Mouse (Mus musculus): ENCODE data around the gene Nck2. TPM values are rescaled to one million over a fixed set of nuclear protein-coding genes. Genes with fewer than 3 reads are reported as not detected.
A peak's percentile ranks its signal among the peaks of the same experiment; 100 is the strongest.

Nck2 gene
- polyA plus RNA-seq, 2 experiments, result 8.4 to 9.0 TPM

DNA sequence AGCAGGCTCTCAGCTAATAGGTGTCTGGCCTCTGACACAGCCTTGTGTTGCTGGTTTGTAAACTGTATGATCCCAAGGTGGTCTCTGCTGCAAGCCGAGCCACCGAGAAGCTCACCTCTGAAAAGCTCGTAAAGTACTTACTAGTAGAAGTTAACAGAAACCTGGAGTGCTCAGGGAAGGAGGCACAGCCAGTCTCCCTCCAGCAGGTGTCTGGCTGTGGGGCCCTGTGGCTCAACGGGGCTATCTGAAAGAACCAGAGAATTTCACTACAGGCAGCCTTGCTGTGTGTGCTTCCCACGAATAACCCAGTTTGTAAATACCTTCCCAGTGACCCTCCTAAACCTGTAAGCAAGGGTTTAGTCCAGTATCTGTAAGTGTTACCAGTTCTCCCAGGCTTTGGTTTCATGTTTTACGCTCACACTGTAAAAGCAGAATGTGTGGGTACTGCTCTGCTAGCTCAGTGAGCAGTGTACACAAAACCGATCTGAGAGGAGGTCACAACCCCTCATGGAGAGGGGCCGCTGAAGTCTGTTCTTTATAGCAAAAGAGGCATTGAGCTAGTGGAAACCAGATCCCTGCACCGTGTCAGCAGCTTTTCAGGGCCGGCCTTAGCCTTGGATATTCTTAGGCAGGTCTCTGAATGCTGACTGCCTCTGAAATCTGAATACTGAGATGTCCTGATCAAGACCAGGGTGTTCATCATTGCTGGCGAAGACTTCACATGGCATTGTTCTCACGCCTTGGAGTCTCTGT, 111.0 kb downstream of the Nck2 start:
- Histone ChIP-seq H3K4me1 (replicated peaks; ENCODE audit: control insufficient read depth in 2 of 2, insufficient read depth in 2 of 2, low read length in 1 of 2) (peaks cover 43 to 55% of the 10 kb centered on the region in 2 experiments), H3K9me3 (ENCODE audit: control insufficient read depth, low read length) (no peaks in the 10 kb centered on the region), H3K9ac (replicated peaks) (no peak overlapping the region), H3K27me3 (ENCODE audit: control insufficient read depth, insufficient read depth, low read length) (no peaks in the 10 kb centered on the region), H3K36me3 (replicated peaks; ENCODE audit: control insufficient read depth, insufficient read depth, low read depth) (no peaks in the 10 kb centered on the region; the same call in 1 of the 2 replicates), H3K4me3 (ENCODE audit: insufficient read depth in 1 of 2, low read depth in 2 of 2, low read length in 2 of 2) (no peak overlapping the region), H3K27ac (no peak overlapping the region), H3K4me2 (ENCODE audit: low read depth) (no peak overlapping the region)
- TF ChIP-seq EP300 (IDR thresholded peaks at IDR 0.05; ENCODE audit: low read depth) (0 out of 2 replicates have a peak, but pooled peaks have one; percentile 13), CTCF (IDR thresholded peaks at IDR 0.05; ENCODE audit: low read depth) (no peak; the same call in 1 of the 2 replicates)
- DNase-seq (ENCODE audit: low read depth in 3 of 3, low spot score in 3 of 3) (no peak), ATAC-seq (ENCODE audit: insufficient read depth) (no peak)
- 65% methylated on average over 12 of the region's 12 CpGs for WGBS (ENCODE audit: insufficient replicate concordance)

GRCm38 (mm10) chr1:43558329-43558728, 114.0 kb downstream of the Nck2 start:
- ATAC-seq (ENCODE audit: insufficient read depth) (peak; percentile 47), DNase-seq (ENCODE audit: low read depth in 3 of 3, low spot score in 3 of 3) (peak in 1 of 3 experiments; percentile 48)
- WGBS (ENCODE audit: insufficient replicate concordance), result 15% methylated on average over 3 of the region's 3 CpGs
- TF ChIP-seq EP300 (IDR thresholded peaks at IDR 0.05; ENCODE audit: low read depth) (no peak), CTCF (IDR thresholded peaks at IDR 0.05; ENCODE audit: low read depth) (no peak)
- Histone ChIP-seq H3K9me3 (ENCODE audit: control insufficient read depth, low read length) (no peaks in the 10 kb centered on the region), H3K27ac (peak overlapping the region; percentile 90), H3K4me3 (ENCODE audit: insufficient read depth in 1 of 2, low read depth in 2 of 2, low read length in 2 of 2) (no peak overlapping the region), H3K36me3 (replicated peaks; ENCODE audit: control insufficient read depth, insufficient read depth, low read depth) (no peaks in the 10 kb centered on the region; the same call in 1 of the 2 replicates), H3K27me3 (ENCODE audit: control insufficient read depth, insufficient read depth, low read length) (no peaks in the 10 kb centered on the region), H3K4me1 (replicated peaks; ENCODE audit: control insufficient read depth in 2 of 2, insufficient read depth in 2 of 2, low read length in 1 of 2) (peaks cover 55 to 62% of the 10 kb centered on the region in 2 experiments), H3K4me2 (ENCODE audit: low read depth) (peak overlapping the region; percentile 63), H3K9ac (replicated peaks) (peak overlapping the region; percentile 44)

GRCm38 (mm10) chr1:43559043-43559692, 114.8 kb downstream of the Nck2 start:
- Histone ChIP-seq H3K36me3 (replicated peaks; ENCODE audit: control insufficient read depth, insufficient read depth, low read depth) (no peaks in the 10 kb centered on the region; the same call in 1 of the 2 replicates), H3K4me3 (ENCODE audit: insufficient read depth in 1 of 2, low read depth in 2 of 2, low read length in 2 of 2) (no peak overlapping the region), H3K27ac (peak overlapping the region; percentile 90), H3K4me2 (ENCODE audit: low read depth) (peak overlapping the region; percentile 63), H3K9me3 (ENCODE audit: control insufficient read depth, low read length) (no peaks in the 10 kb centered on the region), H3K27me3 (ENCODE audit: control insufficient read depth, insufficient read depth, low read length) (no peaks in the 10 kb centered on the region), H3K9ac (replicated peaks) (peak overlapping the region; percentile 55), H3K4me1 (replicated peaks; ENCODE audit: control insufficient read depth in 2 of 2, insufficient read depth in 2 of 2, low read length in 1 of 2) (peaks cover 53 to 60% of the 10 kb centered on the region in 2 experiments)
- peak in 1 of 3 experiments; percentile 60 for DNase-seq (ENCODE audit: low read depth in 3 of 3, low spot score in 3 of 3)
- ATAC-seq (ENCODE audit: insufficient read depth), result peak; percentile 88
- TF ChIP-seq CTCF (IDR thresholded peaks at IDR 0.05; ENCODE audit: low read depth) (no peak), EP300 (IDR thresholded peaks at IDR 0.05; ENCODE audit: low read depth) (peak; percentile 87)
- WGBS (ENCODE audit: insufficient replicate concordance), result 35% methylated on average over 5 of the region's 5 CpGs

GRCm38 (mm10) chr1:43561085-43561484, 116.7 kb downstream of the Nck2 start:
- Histone ChIP-seq H3K9ac (replicated peaks) (no peak overlapping the region), H3K27ac (no peak overlapping the region; the same call in 1 of the 2 replicates), H3K36me3 (replicated peaks; ENCODE audit: control insufficient read depth, insufficient read depth, low read depth) (no peaks in the 10 kb centered on the region), H3K9me3 (ENCODE audit: control insufficient read depth, low read length) (no peaks in the 10 kb centered on the region), H3K4me3 (ENCODE audit: insufficient read depth in 1 of 2, low read depth in 2 of 2, low read length in 2 of 2) (no peak overlapping the region), H3K4me2 (ENCODE audit: low read depth) (no peak overlapping the region), H3K27me3 (ENCODE audit: control insufficient read depth, insufficient read depth, low read length) (no peaks in the 10 kb centered on the region), H3K4me1 (replicated peaks; ENCODE audit: control insufficient read depth in 2 of 2, insufficient read depth in 2 of 2, low read length in 1 of 2) (peaks cover 55 to 57% of the 10 kb centered on the region in 2 experiments)
- TF ChIP-seq EP300 (IDR thresholded peaks at IDR 0.05; ENCODE audit: low read depth) (no peak), CTCF (IDR thresholded peaks at IDR 0.05; ENCODE audit: low read depth) (no peak)
- DNase-seq (ENCODE audit: low read depth in 3 of 3, low spot score in 3 of 3) (no peak), ATAC-seq (ENCODE audit: insufficient read depth) (no peak)
- 19% methylated on average over 3 of the region's 3 CpGs for WGBS (ENCODE audit: insufficient replicate concordance)
